Mouse (Mus musculus) bone marrow macrophage, adult 2 months (primary cell): Measurements from ENCODE around the gene Gabrr3.

Source experiments
- CTCF ChIP-seq: IDR thresholded peaks from 2 replicates; pipeline ENCODE4 v1.5.1; 2012; ENCODE audit warnings: low read depth, mild to moderate bottlenecking, low read length, moderate library complexity
- POLR2A ChIP-seq: IDR thresholded peaks from 2 replicates; pipeline ENCODE4 v1.6.1; 2012; ENCODE audit warnings: mild to moderate bottlenecking, low read depth, low read length, borderline replicate concordance

GRCm38 (mm10) chr16:59433181-59433580 is 26.0 kb downstream of the Gabrr3 start:
- TF ChIP-seq POLR2A = no peak
- TF ChIP-seq CTCF = no peak
